Mouse (Mus musculus): ENCODE results near the gene Tfam. TPM values are rescaled to one million over a fixed set of nuclear protein-coding genes. Genes with fewer than 3 reads are reported as not detected.

Gene Tfam
- total RNA-seq (2021): 10 to 100 TPM; 51.6 to 56.4 TPM
- long read RNA-seq, experiment 1, full-length matches to known transcripts: 26 of 32 reads
- long read RNA-seq, experiment 1, partial matches to known transcripts: 0 of 32 reads
- long read RNA-seq, experiment 1, other reads (novel, unspliced or antisense): 6 of 32 reads
- long read RNA-seq, experiment 2, full-length matches to known transcripts: 34 of 43 reads
- long read RNA-seq, experiment 2, partial matches to known transcripts: 2 of 43 reads
- long read RNA-seq, experiment 2, other reads (novel, unspliced or antisense): 7 of 43 reads

DNA sequence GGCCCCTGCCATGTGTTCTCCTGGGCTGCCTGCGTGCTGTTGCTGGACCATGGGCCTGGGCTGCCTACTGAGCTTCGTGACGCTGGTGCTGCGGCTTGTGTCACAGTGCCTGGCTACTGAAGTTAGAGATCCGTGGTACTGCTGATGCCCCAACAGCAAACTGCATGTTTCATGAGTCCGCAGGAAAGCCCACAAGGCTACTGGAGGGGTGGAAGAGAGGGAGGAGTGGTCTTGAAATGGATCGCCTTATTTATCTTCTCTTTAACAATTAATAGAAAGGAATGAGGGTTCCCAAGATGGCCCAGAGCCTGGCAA lies at the start of gene Tfam:
Gene Tfam, minus strand, starts transcription at position 41 of the 315 bp plus-strand sequence.
- no peak for DNase-seq
- intact Hi-C loops (cut with DNase I): loop anchor here (10.0 kb wide), 1 partner anchor 157 kb away; no protein-coding TSS in a partner anchor

DNA sequence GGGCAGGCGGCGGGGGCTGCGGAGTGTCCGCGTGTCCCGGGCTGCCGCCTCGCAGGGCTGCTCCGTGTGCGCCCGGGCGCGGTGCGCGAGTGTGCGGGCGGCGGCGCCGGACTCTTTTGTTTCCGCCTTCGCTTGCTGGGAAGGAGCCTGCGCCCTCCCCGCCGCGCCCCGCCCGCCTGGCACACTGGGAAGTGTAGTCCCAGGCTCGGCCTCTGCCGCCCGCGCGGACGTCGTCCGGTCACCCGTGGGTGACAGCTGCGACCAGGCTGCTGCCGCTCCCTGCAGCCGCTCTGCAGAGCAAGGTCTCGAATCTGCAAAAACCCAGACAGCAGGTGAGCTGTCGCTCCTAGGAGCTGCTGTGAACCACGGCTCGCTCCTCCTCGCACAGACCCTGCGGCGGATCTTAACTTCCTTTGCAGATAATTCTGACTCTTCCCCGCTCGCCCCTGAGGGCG lies 47.1 kb upstream of the Tfam start, which contains the start of gene Ube2d1:
Gene Ube2d1, minus strand, starts transcription at position 137 of the 455 bp plus-strand sequence.
- peak; percentile 82 to 86 for DNase-seq
- intact Hi-C loops (cut with DNase I): no loop called here

DNA sequence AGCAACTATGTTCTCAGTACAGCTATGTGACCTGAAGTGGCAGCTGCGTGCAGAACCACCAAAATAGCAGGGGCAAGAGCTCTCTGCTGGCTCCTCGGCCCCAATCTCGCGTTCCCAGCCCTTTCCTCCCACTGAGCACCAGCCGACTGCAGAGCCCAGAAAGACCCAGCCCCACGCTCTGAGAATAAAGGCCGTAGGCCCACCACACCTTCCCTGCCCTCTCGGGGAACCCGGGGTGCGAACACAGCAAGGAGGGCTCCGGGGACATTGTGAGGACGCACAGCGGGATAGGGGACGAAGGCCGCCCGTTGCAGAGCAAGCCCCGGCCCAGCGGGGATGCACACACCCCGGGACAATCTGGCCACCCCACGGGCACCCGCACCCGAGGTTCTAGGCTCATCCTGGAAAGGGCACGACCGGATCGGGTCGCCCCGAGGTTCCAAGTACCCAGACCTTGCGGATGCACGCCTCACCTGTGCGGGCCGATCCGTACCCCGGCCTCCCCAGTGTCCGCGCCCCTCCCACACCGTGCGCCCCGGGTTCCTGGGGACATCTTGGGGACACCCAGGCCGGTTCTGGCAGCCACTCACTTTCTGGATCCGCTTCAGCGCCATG lies 46.5 kb upstream of the Tfam start:
- peak in 1 of 2 experiments; percentile 31 for DNase-seq
- intact Hi-C loops (cut with DNase I): no loop called here

DNA sequence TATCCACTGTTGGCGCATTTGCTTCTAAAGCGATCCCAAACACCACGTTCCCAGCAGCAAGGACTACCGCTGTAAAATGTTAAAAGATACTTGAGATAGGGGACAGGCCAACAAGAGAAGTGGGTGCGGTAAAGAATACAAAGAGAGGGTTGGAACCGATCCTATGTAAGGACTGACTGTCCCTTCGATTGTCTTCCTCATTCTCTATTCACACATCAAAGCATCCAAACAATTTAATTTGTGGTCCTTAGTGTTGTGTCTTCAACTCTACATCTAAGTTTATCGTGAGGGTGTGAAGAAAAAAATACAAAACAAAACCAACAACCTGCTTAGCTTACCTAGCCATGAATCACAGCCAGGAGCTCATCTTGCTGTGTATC lies 46.0 kb upstream of the Tfam start:
- no peak for DNase-seq
- intact Hi-C loops (cut with DNase I): no loop called here

DNA sequence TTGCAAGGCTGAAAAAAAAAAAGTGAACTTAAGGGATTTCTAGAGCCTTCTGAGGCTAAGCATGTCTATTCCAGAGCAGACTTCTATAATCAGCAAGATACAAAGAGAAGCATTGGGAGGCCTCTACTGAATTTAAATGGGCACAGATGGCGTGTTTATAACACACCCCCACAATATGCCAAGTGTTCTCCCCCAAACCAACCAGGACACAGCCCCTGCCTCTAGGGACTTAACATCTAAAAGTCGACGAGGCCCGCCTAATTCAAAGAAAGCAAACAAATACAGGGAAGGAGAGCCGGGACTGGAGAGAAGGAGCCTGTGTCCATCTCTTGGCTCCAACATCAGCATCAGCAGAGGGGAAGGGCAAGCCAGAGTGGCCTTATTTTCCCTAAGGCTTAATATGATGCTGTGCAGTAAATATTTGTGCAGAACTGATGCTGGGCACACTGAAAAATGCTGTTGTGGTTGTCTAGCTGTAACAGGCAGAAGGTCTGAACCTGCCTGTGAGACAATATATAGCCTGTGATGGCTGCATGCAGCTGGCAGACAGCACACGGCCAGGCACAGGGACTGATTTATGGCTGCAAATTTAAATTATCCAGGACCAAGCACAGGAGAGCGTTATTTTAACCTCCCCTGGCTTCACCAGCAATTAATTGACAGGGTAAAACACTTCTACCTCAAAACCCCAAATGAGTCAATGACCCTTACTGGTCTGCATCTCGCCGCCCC lies 35.1 kb upstream of the Tfam start:
- intact Hi-C loops (cut with DNase I): no loop called here
- no peak for DNase-seq

DNA sequence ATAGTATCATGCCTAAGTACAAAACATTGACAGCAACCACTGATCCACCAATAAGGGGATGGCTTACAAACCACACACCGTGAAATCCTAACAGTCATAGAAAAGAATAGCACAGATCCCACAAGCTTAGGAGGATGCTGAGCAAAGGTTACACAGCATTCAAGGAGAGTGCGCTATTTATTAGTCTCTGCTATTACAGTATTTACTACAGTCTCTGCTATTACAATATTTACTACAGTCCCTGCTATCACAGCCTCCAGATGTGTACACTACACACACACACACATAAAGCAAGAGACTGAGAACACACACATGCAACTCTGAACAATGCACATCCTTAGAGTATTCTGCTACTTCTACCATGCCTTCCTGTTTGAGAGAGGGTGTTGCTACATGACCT lies 29.9 kb upstream of the Tfam start:
- DNase-seq: no peak
- intact Hi-C loops (cut with DNase I): loop anchor here (2.0 kb wide), 1 partner anchor 13 kb away; no protein-coding TSS in a partner anchor

DNA sequence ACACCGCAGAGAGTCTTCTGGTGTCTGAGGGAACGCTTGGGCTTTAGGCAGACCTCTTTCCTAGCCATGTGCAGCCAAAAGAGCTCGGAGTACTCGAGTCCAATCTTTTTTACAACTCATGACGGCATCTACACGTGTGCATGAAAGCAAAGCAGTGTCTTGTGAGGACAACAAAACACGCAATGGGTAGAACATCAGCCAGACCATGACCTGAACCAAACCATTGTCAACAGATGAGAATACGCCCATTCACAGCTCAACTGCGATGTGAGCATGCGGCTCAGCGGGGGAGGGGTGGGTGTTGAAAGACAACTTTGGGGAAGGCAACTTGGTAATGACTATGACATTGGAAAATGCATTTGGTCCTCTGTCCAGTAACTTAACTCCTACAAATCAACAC lies 29.4 kb upstream of the Tfam start:
- intact Hi-C loops (cut with DNase I): loop anchor here (2.0 kb wide), 1 partner anchor 13 kb away; no protein-coding TSS in a partner anchor
- DNase-seq: no peak

DNA sequence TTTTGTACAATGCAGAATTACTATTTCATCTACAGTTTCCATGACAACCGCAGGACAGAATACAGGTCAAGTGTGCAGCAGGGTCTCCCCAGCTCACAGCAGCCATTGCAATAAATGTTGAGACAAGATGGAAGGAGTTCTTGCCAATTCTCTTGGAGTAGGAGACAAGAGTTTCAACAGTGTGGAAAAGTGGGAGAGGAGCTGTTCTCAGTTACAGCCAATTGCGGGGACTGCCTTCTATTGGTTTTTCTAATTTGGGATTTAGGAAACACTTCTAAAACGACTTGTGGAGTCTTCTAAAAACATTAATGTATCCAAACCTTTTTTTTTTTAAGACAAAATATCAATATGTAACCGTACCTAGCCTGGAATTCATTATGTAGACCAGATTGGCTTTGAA lies 27.0 kb upstream of the Tfam start:
- no peak for DNase-seq
- intact Hi-C loops (cut with DNase I): no loop called here

DNA sequence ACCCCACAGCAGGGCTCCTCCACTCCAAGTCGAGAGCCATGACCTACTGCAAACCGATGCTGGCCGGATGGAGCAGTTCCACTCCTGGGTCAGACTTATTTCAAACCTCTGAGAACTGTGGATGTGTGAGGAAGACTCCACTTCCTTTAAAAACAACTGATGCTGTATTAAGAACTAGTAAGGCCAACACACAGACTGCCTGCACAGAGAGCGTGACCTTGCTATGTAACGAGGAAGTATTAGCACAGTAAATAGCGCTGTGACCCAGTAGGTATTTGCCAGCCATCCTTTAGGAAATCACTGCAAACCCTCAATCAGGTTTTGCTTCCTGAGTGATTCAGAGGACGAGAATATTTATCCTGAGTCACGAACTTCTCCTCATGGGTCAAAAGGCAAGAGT lies 23.6 kb upstream of the Tfam start:
- no peak for DNase-seq
- intact Hi-C loops (cut with DNase I): no loop called here

DNA sequence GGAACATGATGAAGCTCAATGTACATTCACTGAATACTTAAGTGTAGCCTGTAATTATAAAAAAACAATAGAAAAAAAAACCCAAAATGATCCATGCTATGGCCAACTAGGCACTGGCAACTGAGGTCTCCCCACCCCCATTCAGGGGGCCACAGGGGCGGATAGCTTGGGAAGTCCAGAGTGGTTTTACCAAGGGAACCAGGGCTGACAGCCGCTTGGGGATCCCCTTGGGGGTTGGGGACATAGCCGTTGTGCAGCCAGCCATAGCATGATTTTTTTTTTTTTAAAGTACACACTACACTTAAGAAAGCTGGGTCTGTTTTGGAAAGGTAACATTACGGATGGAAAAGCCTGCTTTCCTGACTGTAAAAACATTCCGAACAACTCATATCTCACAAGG lies 20.9 kb upstream of the Tfam start:
- intact Hi-C loops (cut with DNase I): no loop called here
- DNase-seq: no peak

DNA sequence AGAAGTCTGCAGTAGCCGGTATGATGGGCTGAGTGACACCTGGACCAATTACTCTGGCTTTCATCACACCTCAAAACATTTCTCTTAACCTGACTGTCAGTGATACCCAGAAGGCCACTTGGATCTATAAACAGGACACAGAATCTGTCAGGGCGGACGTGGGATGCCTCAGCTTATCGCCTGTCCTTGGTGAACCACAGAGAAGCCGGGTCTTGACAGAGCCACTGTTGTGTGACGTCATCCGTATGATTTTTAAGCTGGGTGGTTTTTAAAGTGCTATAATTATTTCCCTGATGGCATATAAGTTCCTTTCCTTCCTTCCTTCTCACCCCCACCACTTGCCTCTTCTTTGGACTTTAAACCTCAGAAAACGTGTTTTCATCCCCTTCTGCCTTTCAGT lies 20.4 kb upstream of the Tfam start:
- DNase-seq: no peak
- intact Hi-C loops (cut with DNase I): no loop called here

DNA sequence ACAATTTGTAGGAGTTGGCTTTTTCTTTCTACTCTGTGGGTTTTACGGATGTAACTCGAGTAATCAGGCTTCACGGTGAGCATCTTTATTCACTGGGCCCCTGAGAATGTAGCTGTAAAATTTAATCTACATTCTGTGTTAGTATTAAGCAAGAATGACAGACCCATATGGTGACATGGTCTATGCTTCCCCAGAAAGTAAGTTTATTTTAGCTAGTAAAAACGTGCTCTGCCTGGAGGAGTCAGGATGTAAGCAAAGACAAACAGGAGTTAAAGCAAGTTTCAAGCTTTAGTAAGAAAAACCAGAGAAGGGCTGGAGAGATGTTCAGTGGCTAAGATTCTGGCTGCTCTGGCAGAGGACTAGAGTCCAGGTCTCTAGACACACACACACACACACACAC lies 15.1 kb upstream of the Tfam start:
- intact Hi-C loops (cut with DNase I): no loop called here
- no peak for DNase-seq

DNA sequence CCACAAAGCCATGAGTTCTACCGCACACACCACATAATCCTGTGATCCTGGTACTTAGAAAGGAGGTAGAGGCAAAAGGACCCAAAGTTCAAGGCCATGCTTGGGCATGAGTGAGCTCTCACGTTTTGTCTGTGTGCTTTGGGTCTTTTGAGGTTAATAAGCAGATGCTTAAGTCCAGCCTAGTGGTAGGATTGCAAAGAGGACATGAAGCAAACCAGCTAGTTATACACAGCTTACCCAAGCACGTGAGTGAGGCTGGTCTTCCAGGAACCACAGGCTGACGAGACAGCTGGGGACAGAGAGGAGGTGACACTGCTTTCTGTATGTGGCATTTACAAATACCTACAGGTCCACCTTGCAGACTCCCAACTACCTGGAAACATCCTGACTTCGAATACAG lies 14.3 kb upstream of the Tfam start:
- no peak for DNase-seq
- intact Hi-C loops (cut with DNase I): no loop called here

DNA sequence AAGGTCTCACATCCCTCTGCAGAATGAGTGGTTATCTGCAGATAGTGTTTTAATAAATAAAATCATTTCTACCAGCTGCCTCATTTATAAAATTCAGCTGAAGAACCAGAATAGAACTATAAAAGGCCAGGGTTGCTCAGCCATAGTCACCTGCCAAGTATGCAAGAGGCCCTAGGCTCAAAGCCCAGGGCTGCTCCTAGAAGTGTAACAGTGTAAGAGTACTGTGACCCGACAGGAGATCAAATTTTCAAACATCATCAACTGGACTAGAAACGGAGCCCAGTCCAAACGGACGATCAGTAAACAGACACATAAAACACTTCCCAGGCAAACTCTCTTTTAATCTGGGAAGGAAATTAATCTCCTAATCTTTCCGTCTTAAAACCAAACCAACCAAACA lies 13.8 kb upstream of the Tfam start:
- DNase-seq: peak in 1 of 2 experiments; percentile 36
- intact Hi-C loops (cut with DNase I): no loop called here

DNA sequence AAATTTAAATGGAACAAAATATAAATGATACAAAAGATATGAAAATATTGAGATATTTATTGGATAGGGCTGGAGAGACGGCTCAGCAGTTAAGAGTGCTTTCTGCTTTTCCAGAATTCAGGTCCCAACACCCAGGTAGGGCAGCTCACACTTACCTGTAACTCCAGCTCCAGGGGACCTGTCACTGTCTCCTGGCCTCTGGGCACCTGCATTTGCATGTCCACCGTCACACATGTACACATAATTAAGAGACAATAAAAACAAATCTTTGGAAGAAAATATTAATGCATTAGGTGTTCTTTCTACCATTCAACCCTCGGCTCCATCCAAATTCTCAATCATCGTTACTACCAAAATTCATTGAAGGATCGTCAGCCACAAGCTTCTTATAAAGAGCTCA lies 13.2 kb upstream of the Tfam start:
- no peak for DNase-seq
- intact Hi-C loops (cut with DNase I): no loop called here

DNA sequence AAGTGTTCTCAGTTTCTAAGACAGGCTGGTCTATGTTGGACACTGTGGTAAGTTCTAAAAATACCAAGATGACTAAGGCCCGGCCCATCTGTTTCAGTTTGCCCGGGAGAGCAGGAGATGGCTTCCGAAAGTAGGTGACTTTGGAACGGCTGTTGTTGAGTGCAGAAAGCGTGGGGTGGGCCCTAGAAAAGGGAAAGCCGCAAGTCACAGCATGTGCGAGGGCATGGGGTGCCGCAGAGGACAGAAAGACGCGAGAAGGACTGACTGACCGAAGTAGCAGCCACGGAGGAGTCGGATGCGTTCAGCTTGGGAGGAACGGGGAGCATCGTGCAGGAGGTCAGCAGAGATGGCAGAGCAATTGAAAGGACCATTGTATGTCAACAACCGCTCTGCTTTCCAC lies 12.4 kb upstream of the Tfam start:
- intact Hi-C loops (cut with DNase I): no loop called here
- DNase-seq: peak in 1 of 2 experiments; percentile 40

DNA sequence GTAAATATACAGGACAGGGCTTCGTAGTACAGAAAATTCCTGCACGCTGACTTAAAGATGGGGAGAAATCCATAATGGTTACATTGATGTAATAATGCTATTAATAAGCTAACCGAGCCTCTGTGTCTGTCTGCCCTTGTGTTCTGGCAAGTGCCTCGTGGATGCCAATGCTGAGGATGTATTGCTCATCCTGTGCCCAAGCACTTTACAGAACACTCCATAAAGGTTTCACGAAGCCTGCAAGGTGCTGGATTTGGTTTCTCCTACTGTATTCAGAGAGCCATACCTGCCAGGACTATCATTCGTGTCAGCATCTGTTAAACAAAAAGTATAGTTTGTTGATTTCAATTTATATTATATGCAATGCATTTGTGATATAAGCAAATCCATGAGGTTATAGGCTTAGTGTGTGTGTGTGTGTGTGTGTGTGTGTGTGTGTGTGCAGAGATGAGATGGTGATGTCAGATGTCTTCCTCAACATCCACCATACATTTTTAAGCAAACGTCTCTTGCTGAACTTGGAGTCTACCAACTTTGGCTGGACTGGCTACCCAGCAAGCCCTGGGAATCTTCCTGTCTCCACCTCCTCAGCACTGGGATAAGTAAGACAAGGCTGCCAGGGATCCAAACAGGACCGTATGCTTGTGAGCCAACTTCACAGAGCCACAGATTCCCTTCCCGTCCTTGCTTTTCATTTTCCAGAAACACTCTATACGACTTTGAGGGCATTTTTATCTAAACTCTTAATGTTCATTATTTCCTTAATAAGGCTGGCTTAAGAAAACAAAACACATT lies 11.2 kb upstream of the Tfam start:
- intact Hi-C loops (cut with DNase I): no loop called here
- no peak for DNase-seq

DNA sequence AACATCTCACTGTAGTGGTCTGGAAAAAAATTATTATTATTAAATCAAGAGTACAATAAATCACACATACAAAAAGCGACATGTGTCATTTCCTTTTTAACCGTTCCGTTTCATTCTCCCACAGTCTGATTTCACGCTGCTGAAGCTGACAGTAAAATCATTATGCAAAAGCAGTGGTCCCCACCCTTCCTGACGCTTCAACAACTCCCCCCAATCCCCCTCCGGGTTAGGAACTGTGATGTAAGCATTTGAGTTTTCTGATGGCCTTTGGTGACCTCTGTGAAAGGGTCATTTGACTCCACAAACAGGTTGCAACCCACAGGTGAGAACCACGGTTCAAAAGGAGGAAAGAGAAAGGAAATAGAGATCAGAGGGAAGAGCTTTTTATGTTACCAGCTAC lies 8.9 kb upstream of the Tfam start:
- intact Hi-C loops (cut with DNase I): no loop called here
- DNase-seq: no peak

DNA sequence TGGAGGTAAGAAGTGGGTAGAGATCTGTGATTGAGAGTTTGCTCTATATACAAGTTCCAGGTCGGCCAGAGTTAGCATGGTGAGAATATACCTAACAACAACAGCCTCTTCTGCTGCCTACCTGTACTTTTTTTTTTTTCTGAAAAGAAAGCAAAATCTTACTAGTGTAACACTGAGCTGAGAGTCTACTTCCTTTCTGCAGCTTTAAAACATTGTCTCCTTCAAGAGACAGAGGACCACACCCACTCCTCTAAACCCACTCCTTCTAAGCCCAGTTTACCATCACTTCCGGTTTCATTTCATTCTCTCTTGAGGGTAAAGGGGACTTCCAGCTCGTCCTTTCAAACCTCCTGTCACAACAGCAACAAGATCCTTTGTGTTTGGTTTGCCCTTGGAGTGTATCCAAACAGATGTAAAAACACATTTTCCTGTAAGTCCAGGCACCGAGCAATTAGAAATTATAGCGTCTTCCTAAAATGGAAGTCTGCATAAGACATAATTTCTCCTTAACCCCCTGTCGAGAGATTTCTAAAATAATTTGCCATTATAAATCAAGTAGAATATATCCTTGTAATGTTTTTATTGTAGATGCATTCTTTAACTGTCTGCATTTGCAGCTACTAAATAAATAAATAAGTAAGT lies 1.5 kb upstream of the Tfam start:
- no peak for DNase-seq
- intact Hi-C loops (cut with DNase I): loop anchor here (10.0 kb wide), 1 partner anchor 155 kb away; no protein-coding TSS in a partner anchor

DNA sequence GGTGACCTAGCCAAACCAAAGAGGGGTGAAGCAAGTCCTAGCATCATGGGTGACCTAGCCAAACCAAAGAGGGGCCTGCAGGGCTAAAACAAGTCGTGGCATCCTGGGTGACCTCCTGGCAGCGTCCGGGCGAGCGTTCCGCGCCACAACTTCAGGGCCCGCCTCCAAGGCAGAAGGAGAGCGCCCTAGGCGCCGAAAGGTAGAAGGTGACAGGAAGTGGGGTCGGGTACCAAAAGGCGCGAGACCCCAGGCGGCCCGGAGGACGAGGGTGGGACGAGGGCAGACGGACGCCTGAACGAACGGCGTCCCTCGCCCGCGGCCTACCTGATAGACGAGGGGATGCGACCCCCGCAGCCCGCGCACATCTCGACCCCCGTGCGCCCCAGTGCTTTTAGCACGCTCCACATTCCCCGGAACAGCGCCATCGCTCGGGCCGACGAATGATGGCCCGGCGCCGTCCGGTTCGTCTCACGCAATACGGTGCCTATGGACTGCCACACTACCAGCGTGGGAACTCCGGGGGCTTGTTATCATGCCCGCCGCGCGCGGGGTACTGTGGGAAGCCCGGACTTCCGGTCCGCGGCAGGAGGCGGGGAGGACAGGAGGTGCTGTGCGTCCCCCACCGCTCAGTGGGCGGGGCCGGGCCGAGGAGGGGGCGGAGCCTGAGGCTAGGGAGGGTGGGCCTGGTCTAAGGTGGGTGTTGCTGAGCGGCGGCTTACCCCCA lies 402 bp downstream of the Tfam start:
- peak; percentile 93 to 95 for DNase-seq
- intact Hi-C loops (cut with DNase I): loop anchor here (10.0 kb wide), 1 partner anchor 157 kb away; no protein-coding TSS in a partner anchor

Data from gastrocnemius, postnatal 36 days (tissue).